ENCODE assay signal across 7 mouse cellular contexts in genomic region chr6:35380721-35381466, GRCm38 (mm10). TPM values are rescaled to one million over a fixed set of nuclear protein-coding genes. Genes with fewer than 3 reads are reported as not detected.
A peak's percentile ranks its signal among the peaks of the same experiment; 100 is the strongest.
DNase-seq lines count a peak whose midpoint lies in the region; ATAC-seq lines count a peak whose summit lies in the region.

No protein-coding gene starts in this region.

- peak overlapping the region; percentile 20; the same call in 1 of the 2 replicates for H3K4me3 ChIP-seq in embryonic facial prominence, embryonic 12.5 days
- H3K4me3 ChIP-seq in hindbrain, embryonic 12.5 days, result no peak overlapping the region
- H3K4me3 ChIP-seq in midbrain, embryonic 10.5 days, result peak overlapping the region; percentile 40

- WGBS in embryonic facial prominence, embryonic 12.5 days, result 16% methylated on average over 11 of the region's 11 CpGs
- 23% methylated on average over 11 of the region's 11 CpGs for WGBS in hindbrain, embryonic 12.5 days
- 28% methylated on average over 11 of the region's 11 CpGs for WGBS in midbrain, embryonic 10.5 days

- no peaks in the 10 kb centered on the region for H3K36me3 ChIP-seq in embryonic facial prominence, embryonic 12.5 days
- no peaks in the 10 kb centered on the region for H3K36me3 ChIP-seq in hindbrain, embryonic 12.5 days
- no peaks in the 10 kb centered on the region for H3K36me3 ChIP-seq in midbrain, embryonic 10.5 days

- H3K4me2 ChIP-seq in embryonic facial prominence, embryonic 12.5 days (replicated peaks), result peak overlapping the region; percentile 49
- H3K4me2 ChIP-seq in hindbrain, embryonic 12.5 days (replicated peaks), result peak overlapping the region; percentile 43

- DNase-seq in R1 (ENCODE audit: low read depth, low spot score), result peak; percentile 72
- peak; percentile 15 to 28 for DNase-seq in left cerebral cortex, adult 18-20 months (ENCODE audit: low spot score in 2 of 2)
- peak; percentile 44 for DNase-seq in midbrain, embryonic 10.5 days (ENCODE audit: low spot score)
- peak; percentile 45 for DNase-seq in telencephalon, adult 2 months (ENCODE audit: low read depth, low spot score)

- H3K4me1 ChIP-seq in embryonic facial prominence, embryonic 12.5 days, result no peaks in the 10 kb centered on the region
- 0 out of 2 replicates have a peak, but pooled peaks cover 3% of the 10 kb centered on the region for H3K4me1 ChIP-seq in hindbrain, embryonic 12.5 days
- peaks cover 9% of the 10 kb centered on the region for H3K4me1 ChIP-seq in midbrain, embryonic 10.5 days

- H3K9ac ChIP-seq in embryonic facial prominence, embryonic 12.5 days, result no peak overlapping the region
- H3K9ac ChIP-seq in hindbrain, embryonic 12.5 days, result peak overlapping the region; percentile 29; the same call in 1 of the 2 replicates

- no peaks in the 10 kb centered on the region for H3K9me3 ChIP-seq in embryonic facial prominence, embryonic 12.5 days
- H3K9me3 ChIP-seq in hindbrain, embryonic 12.5 days (replicated peaks), result no peaks in the 10 kb centered on the region
- H3K9me3 ChIP-seq in midbrain, embryonic 10.5 days (replicated peaks), result no peaks in the 10 kb centered on the region

- peak; percentile 53 for ATAC-seq in CD4-positive, CD25-positive, alpha-beta regulatory T cell, adult 4 months
- 0 out of 2 replicates have a peak, but pooled peaks have one; percentile 32 for ATAC-seq in embryonic facial prominence, embryonic 12.5 days (ENCODE audit: insufficient number of reproducible peaks, insufficient read depth, low FRiP score, low TSS enrichment)
- peak; percentile 72 for ATAC-seq in hindbrain, embryonic 12.5 days (ENCODE audit: low FRiP score)

- H3K27ac ChIP-seq in embryonic facial prominence, embryonic 12.5 days, result no peak overlapping the region
- H3K27ac ChIP-seq in hindbrain, embryonic 12.5 days, result no peak overlapping the region
- H3K27ac ChIP-seq in midbrain, embryonic 10.5 days (replicated peaks), result peak overlapping the region; percentile 30

- H3K27me3 ChIP-seq in embryonic facial prominence, embryonic 12.5 days, result no peaks in the 10 kb centered on the region
- no peaks in the 10 kb centered on the region for H3K27me3 ChIP-seq in hindbrain, embryonic 12.5 days
- peaks cover 7% of the 10 kb centered on the region; the same call in 1 of the 2 replicates for H3K27me3 ChIP-seq in midbrain, embryonic 10.5 days (ENCODE audit: low read depth, poor library complexity, severe bottlenecking)

RNA-seq across cellular contexts. Expression of gene Fam180a, which starts 55.0 kb away (rescaled TPM):
- polyA plus RNA-seq in CD4-positive, CD25-positive, alpha-beta regulatory T cell, adult 4 months (2017; shearing (Covaris generic)), result not detected
- polyA plus RNA-seq in embryonic facial prominence, embryonic 12.5 days (2016; fragmentation: Nextera tagmentation; extraction: Ambion mirVana), result 0.14 TPM in 1 of 2 replicates, not detected in the other
- 0.39 and 0.65 TPM in 2 replicates for polyA plus RNA-seq in hindbrain, embryonic 12.5 days (2016; fragmentation: Nextera tagmentation; extraction: Ambion mirVana)
- total RNA-seq in left cerebral cortex, adult 18-20 months (2021), result 1 to 10 TPM; 5.4 to 5.7 TPM
- not detected in 2 replicates for polyA plus RNA-seq in midbrain, embryonic 10.5 days (2016; fragmentation: Nextera tagmentation; extraction: Ambion mirVana)

Comparison
In these comparisons a context has a peak if more than half of its experiments do, and no peak if none do; other contexts are left out.
1. DNase-seq: peak in every context shown above with its lines; median percentile 72 in R1; 45 in telencephalon, adult 2 months; 44 in midbrain, embryonic 10.5 days; 22 in left cerebral cortex, adult 18-20 months.